Mouse (Mus musculus): ENCODE results near the gene Rhbg.
A peak's percentile ranks its signal among the peaks of the same experiment; 100 is the strongest.
"Not testable (repeated sequence)": the region's sequence is repeated elsewhere in the genome, so short reads cannot be mapped to it uniquely, and the experiment has no call there.

Rhbg gene

DNA sequence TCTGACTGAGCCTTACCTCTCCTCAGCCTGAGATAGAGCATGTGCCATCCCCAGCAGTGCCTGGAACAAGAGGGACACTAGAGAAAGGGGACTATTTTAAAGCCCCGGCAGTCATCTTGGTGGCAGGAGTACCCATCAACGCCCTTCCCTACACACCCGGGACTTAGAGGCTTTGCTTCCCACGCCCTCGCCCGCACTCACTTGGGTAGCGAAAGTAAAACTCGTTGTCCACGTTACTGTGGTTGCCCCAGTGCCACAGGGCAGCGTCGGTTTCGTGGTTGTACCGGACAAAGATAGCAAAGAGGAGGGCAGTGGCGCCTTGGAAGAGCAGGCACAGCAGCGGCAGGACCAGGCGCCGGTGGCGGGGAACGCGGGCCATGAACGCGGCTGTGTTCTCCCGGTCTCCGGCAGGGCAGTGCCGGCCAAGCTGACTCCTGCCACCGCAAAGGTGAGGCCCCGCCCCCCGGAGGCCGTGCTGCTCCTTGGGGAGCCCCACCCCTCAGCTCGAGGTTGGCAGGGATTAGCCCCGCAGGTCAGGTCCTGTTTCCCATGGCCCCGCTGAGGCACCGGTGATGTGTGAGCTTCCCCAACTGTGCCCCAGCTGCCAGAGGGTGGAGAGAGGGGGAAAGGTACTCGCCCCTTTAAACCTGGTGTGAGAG lies at the start of gene Rhbg:
Gene Rhbg, minus strand, starts transcription at position 442 of the 659 bp plus-strand sequence.
- DNase-seq: peak; percentile 56

DNA sequence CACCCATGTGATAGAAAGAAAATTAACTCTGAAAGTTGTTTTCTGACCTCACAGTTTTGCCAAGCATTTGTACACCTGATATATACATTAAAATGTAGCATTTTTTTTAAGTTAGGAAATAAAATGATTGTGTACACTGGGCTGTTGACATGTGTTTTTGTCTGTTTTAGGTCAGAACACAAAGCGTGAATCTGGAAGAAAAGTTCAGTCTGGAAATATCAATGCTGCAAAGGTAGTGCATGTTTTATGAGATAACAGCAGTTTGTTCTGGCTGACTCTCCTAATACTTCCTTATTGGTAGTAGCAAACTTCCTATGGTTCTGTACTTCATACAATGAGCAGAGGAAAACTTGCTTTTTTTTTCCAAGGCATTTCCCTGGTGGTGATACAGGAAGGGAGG lies 44.7 kb upstream of the Rhbg start:
- no peak for DNase-seq

DNA sequence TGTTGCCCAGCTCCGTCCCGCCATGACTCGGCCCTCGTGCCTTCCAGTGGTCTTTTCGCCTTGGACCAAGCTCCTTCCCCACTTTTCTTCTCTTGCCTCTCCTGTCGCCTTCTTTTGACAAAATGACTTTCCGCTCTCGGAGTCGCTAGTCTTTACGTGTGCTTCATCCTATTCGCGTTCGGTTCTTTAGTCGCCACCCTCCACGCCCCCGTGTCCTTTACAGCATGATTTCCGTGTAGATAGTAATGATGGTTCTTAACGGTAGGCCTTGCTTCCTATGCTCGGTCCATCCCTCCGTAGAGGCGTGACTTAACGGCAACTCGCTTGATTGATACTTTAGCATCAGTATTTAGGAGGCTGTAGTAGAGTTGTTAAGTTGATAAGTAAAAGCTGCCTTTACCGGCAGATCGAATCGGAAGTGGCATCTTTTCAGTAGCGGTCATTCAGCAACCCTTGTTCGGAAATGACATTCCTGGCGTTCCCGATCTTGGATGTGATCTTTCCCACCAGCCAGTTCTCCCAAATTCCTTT lies 42.9 kb upstream of the Rhbg start:
- DNase-seq: no peak

DNA sequence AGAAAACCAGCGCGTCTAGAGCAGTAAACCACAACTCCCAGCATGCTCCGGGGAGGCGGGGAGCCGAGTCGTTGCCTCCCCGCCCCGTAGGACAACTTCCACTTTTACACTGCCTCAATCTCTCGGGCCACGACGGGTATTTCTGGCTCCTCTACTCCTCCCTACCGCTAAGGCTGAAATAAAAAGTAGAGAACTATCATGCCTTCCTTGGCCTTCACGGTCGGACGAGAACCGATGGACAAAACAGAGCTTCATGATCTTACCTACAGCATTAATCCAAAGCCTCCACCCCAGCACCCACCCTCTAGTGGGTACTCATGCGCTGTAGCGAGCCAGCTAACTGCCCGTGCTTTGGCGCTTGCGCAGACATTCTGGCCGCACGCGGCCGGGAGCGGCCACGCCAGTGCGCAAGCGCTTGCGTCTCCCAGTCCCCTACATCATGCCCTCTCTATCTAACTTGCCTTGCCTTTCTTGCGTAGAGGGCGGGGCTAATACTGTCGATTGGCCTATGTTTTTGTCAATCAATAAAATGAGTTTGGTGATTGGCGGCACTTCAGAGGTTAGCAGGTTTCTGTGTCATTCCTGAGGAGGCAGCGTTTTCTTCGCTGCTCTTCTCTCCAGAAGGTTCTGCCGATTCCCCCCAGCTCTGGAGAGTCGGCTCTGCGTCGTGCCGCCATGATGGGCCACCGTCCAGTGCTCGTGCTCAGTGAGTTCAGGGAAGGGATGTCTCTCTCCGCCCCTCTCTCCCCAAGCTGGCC lies 42.2 kb upstream of the Rhbg start, which contains the start of the genes Tsacc and Cct3:
Gene Tsacc, minus strand, starts transcription at position 439 of the 758 bp plus-strand sequence.
Gene Cct3, plus strand, starts transcription at position 556 of the 758 bp plus-strand sequence.
- peak; percentile 100 for DNase-seq

DNA sequence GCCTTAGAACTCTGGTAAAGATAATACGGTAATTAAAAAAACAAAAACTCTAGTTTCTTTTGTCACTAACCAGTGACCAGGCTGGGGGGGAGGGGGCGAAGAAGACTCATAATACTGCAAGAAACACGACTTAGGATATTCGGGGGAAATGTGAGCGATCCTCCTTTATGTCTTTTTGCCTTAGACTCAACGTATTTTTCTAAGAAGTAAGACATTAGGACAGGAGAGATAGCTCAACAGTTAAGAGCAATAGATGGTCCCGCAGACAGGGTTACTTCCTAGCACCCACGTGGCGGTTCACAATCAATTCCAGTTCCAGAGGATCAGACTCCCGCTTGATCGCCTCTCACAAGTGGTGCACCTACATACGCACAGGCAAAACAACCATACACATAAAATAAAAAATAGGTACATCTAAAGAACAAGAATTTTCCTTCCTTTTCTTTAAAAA lies 41.6 kb upstream of the Rhbg start:
- no peak for DNase-seq

DNA sequence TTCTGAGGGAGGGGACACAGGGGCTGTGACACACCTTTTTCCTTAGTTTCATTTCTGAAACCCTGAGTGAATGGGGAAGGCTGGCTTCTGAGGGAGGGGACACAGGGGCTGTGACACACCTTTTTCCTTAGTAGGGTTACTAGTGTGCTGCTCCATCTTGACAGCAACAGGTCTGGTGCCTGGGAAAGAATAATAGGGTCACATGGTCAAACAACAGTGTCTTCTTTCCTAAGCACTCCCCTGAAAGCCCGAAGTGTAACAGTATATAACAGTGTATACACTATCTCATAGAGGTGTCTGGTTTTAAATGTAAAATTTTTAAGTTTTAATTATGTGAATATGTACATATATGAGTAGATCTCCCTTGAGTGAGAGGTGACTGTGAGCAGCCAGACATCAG lies 40.8 kb upstream of the Rhbg start:
- DNase-seq: not testable (repeated sequence)

DNA sequence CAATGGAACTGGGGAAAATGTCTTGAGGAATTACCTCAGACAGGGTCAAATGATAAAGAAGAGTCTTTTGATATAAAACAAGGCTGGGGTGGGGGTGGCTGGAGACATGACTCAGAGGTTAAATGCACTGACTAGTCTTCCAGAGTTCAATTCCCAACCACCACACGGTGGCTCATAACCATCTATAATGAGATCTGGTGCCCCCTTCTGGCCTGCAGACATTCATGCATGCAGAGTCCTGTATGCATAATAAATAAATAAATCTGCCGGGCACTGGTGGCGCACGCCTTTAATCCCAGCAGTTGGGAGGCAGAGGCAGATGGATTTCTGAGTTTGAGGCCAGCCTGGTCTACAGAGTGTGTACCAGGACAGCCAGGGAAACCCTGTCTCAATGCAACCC lies 37.5 kb upstream of the Rhbg start:
- DNase-seq: peak; percentile 35

DNA sequence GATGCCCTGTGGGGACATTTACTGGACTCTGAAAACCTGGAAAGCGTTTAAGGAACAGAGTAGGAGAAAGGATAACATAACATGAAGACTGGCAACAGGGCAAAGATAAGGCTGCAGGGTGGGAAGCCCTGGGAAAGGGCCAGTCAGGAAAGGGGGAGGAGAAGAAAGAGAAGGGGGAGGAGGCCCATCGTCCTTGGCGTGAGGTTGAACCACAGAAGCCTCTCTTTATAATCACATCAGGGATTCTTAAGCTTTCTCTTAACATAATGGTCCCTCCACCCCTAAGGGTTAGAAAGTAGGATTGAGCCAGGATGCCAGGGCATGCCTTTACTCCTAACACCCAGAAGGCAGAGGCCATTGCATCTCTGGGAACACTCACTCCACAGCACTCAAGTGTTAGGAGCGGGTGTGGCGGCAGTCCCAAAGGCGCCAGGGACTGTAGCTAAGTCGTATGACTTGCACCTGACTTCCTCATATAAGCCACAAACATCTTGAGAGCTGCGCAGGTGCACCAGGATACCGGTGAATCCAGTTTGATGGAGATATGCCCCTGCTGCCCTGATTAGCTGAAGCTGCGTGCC lies 33.7 kb upstream of the Rhbg start:
- DNase-seq: not testable (repeated sequence)

DNA sequence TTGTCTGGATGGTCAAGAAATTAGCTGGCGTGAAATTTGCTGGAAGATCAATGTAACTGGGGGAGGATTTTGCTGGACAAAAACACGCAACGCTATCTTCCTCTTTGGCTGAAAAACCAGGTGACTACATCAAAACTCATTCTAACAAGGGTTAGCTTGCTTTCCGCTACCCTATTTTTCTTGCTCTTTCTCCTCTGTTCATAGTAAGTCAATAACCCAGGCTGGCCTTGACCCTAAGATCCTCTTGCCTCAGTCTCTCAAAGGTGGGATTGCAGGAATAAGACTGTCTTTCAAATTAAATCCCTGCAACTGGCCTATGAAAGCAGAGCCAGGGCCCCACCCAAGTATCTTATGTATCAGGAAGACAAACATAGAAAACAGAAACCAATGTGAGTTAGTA lies 32.6 kb upstream of the Rhbg start, which contains the start of gene Gm38392:
Gene Gm38392, minus strand, starts transcription at position 101 of the 400 bp plus-strand sequence.
- DNase-seq: no peak

DNA sequence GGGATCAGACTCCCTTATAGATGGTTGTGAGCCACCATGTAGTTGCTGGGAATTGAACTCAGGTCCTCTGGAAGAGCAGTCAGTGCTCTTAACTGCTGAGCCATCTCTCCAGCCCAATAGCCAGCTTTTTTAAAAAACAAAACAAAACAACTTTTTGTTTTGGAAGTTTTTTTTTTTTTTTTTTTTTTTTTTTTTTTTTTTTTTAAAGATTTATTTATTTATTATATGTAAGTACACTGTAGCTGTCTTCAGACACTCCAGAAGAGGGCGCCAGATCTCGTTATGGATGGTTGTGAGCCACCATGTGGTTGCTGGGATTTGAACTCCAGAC lies 31.0 kb upstream of the Rhbg start:
- DNase-seq: not testable (repeated sequence)

DNA sequence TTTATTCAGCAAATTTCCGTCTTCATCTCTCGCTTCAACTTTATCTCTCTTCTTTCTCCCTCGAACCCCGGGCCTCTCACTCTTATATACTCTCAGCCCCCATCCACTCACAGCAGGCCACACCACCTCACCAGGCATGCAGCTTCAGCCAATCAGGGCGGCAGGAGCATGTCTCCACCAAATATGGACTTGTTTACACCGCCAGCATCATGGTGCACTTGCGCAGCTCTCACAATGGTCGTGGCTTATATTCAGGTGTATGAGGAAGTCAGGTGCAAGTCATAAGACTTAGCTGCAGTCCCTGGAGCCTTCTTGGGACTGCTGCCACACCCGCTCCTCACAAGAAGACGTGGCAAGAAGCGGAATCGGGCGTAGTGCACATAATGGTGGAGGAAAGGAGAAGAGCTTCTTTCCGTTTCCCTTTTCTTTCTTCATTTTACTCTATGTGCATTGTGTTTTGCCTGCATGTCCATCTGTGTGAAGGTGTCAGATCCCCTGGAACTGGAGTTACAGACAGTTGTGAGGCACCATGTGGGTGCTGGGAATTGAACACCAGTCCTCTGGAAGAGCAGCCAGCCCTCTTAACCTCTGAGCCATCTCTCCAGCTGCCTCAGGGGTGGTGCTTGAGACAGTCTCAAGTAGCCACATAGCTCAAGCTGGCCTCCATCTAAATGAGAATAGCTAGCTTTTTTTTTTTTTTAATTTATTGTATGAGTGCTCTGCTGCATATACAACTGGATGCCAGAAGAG lies 30.5 kb upstream of the Rhbg start:
- DNase-seq: not testable (repeated sequence)

DNA sequence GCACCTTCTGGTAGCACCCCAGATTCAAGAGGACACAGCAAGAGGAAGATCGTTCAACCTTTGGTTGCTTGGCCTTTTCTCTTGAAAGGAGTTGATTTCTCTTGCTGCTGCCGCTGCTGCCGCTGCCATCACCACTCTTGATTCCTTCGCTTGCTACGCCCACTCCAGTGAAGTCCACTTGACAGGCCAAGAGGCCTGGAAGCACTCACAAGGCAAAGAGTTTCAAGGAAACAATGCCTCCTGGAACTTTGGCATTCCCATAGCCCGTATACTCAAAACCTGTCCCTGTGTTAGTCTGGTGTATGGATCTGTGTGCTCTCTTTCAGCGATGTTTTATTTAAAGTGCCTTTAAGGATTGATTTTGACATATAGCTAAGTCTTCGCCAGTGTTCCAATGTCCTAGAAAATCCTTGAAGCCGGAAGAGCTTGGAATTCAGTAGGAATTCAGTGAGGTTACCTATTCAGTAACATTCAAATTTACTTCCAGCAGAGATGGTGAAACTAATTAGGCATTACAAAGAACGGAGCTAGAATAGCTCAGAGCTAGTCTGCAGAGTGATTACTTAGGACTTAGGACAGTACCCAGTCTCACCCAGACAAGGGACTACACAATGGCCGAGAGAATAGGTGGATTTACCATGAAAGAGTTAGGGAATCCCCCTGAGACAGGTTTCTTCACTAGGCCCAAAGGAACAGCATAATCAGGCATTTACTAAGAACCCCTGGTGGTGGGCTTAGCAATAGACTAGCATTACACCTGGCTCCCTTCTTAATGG lies 26.8 kb upstream of the Rhbg start:
- DNase-seq: not testable (repeated sequence)

DNA sequence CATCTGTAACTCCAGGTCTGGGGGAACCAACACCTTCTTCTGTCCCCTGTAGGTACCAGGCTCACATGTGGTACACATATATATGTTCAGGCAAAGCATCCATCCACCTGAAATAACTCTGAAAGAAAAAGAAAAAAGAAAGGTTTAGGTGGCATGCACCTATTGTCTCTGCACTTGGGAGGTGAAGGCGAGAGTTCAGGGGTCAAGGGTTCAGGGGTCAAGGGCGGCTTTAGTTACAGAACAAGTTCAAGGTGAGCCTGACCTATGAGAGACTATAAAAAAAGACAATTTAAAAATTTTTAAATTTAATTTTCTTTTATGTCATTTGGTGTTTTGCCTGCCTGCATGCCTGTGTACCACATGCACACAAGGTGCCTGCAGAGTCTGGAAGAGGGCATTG lies 25.5 kb upstream of the Rhbg start:
- no peak for DNase-seq

DNA sequence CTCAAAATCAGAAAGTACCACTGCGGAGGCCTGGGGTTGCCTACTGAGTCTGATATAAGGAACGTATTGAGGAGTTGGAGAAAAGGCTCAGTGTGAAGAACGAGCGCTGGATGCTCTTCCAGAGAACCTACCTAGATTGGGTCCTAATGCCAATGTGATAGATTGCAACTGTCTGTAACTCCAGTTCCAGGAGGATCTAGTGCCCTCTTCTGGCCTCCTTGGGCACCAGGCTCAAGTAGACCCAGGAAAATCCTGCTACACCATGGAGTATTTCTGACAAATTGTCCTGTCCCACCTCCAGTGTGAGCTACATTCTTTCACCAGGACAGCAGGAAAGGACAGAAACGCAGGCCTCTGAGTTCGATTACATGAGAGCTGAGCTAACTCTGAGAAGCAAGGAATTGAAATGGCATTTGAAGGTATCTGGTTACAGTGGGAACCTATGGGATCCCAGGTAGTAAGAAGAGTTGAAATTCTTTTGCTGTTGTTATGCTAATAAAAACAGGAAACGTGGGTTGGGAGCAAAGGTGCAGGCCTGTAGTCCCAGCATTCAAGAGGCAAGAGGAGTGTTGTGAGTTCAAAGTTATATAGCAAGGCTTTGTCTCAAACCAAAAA lies 22.1 kb upstream of the Rhbg start:
- DNase-seq: peak; percentile 34

DNA sequence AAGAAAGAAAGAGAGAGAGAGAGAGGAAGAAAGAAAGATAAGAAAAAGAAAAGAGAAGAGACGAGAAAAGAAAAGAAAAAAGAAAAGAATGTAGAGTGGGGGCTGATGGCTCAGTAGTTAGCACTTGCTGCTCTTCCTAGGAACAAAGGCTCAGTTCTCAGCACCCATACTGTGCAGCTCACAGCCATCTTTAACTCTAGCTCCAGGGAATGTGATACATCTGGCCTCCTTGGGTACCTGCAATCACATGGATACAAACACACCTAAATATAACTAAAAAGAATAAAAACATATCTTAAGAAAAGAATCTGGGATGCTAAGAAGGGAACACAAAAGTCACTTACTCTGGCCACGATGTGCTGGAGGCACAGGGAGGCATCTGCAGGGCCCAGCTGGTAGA lies 21.6 kb upstream of the Rhbg start:
- DNase-seq: no peak

DNA sequence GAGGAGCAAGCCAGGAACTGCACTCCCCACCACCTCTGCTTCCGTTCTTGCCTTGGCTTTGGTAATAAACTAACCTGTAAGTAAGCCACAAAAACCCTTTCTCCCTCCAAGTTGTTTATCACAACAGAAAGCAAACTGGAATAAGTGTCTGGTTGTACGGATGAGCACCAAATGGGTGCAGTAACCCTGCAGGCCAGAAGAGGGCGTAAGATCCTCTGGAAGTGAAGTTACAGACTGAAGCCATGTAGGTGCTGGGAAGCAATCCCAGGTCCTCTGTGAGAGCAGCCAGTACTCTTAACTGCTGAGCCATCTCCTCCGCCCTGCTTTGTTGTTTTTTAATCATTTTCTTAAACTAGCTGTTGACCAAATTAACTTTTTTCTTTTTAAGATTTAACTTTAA lies 19.5 kb upstream of the Rhbg start:
- DNase-seq: no peak

DNA sequence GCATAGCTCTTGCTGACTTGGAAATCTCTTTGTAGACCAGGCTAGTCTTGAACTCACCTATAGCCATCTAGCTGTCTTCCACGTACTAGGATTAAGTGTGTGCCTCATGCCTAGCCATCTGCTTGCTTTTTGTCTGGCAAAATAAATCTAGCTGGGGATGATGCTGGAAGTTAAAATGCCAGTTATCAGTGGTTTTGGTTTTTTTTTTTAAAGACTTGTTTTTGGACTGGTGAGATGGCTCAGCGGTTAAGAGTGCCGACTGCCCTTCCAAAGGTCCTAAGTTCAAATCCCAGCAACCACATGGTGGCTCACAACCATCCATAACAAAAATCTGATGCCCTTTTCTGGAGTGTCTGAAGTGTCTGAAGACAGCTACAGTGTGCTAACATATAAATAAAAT lies 17.4 kb upstream of the Rhbg start:
- DNase-seq: no peak

DNA sequence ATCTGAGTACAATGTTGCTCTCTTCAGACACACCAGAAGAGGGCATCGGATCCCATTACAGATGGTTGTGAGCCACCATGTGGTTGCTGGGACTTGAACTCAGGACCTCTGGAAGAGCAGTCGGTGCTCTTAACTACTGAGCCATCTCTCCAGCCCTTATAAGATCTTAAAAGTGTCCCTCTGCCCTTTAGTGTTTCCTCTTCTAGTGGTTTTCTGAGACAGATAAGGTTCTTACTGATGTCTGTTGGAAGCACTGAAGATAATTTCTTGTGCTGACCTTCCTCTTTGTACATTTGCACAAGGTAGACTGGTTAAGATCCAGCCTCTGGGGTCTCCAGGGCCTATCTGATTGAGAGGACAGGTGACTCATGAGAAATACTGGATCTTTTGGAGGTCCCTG lies 16.8 kb upstream of the Rhbg start:
- DNase-seq: not testable (repeated sequence)

DNA sequence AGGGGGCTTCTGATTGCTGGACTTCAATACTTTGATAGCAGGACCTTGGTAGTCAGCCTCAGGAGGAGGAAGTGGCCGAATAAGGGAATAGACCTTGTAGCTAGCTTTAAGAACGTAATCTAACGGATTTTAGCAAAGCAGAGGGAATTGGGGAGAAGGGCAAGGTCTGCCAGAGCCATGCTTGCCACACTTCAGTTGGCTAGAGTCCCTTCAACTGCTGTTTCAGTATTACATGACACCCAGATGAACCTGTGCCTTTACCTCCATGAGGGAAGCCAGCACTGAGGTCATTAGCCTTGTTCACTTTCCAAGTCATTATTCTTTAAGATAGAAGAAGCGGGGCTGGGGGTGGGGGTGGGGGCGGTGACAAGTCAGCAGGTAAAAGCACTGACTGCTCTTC lies 14.5 kb upstream of the Rhbg start:
- DNase-seq: no peak

DNA sequence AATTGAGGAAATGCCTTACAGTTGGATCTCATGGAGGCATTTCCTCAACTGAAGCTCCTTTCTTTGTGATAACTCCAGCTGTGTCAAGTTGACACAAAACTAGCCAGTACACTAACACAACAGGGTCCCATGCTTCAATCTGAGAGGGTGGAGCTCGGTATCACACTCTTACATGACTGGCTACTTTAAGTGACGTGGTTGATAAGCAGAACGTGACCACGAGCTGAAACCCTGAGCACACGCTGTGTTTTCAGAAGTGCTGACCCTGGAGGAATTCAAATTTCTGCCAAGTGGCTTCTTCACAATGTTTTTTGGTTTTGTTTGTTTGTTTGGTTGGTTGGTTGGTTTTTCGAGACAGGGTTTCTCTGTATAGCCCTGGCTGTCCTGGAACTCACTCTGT lies 13.5 kb upstream of the Rhbg start:
- not testable (repeated sequence) for DNase-seq

DNA sequence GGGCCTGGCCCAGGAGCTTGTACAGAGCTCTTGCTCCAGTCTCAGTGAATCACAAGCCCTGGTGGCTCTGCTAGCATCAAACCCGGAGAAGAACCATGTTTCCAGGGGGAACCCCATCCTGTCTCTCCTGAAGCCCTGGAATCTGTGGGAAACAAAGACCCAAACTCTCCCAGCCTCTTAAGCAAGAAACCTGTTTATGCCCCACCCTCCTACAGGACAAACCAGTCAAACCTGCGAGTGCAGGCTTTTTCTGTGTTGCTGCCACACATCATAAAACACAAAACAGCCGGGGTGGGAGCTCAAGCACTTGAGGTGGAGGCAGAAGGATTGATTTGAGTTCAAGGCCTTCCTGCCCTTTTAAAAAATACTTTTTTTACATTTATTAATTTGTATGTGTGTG lies 7.8 kb upstream of the Rhbg start:
- no peak for DNase-seq

DNA sequence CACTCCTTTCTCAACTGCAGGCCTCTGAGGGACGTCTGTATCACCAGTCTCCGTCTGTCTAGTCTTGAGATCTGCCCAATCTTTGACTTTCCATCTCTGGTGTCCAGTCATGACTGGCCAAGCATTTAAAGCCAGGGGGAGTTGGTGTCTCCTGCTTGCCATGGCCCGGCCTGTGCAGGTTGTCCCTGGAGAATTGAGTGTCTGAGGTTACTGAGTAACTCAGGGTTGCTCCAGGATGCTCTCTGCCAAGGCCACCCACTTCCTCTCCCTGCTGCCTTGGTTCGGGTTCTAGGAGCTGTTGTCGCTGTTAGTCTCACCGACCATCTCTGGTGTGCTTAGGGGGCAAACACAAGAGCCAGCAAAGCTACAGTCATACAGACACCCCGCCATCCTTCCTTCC lies 1.9 kb upstream of the Rhbg start:
- DNase-seq: no peak

Data from retina, postnatal 1 day (tissue).